Mouse (Mus musculus): Measurements from ENCODE around the gene Tfdp1. TPM values are rescaled to one million over a fixed set of nuclear protein-coding genes. Genes with fewer than 3 reads are reported as not detected.

Tfdp1 gene
- polyA plus RNA-seq, 1 experiment from 2014 or later, result 130 TPM

DNA sequence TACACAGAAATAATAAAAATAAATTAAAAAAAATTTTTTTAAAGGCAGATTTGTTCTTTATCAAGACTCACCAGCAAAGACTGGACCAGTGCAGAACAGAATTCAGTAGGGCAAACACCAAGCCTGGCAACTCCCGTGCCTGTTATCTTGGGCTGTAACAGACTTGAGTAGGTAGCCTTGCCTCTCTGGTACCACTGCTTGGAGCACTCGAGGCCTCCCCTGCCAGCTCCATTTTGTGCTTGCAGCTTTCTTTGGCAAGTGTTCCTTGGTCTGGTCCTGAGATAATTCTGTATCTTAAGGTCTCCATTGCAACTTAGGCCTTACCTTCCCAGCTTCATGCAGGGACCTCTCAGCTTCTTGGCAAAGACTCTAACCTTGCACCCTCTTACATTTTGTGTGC lies 3.8 kb downstream of the Tfdp1 start:
- no peak for ATAC-seq
- 78% methylated on average over 2 of the region's 2 CpGs for WGBS
- Histone ChIP-seq H3K4me1 (replicated peaks; ENCODE audit: control insufficient read depth, insufficient read depth, low read length) (peaks cover 21% of the 10 kb centered on the region), H3K9ac (replicated peaks; ENCODE audit: low read depth, low read length) (no peak overlapping the region), H3K4me3 (replicated peaks; ENCODE audit: low read length) (no peak overlapping the region), H3K27me3 (replicated peaks; ENCODE audit: control insufficient read depth, insufficient read depth, low read length) (no peaks in the 10 kb centered on the region), H3K36me3 (ENCODE audit: control insufficient read depth, insufficient read depth) (peaks cover 20% of the 10 kb centered on the region), H3K27ac (ENCODE audit: low read length) (no peak overlapping the region), H3K4me2 (ENCODE audit: low read length) (no peak overlapping the region), H3K9me3 (ENCODE audit: control insufficient read depth, low read length) (no peaks in the 10 kb centered on the region)

GRCm38 (mm10) chr8:13343134-13343533 lies 4.6 kb downstream of the Tfdp1 start:
- no peak overlapping the region for H3K4me2 ChIP-seq (ENCODE audit: low read length)
- H3K9me3 ChIP-seq (ENCODE audit: control insufficient read depth, low read length), result no peaks in the 10 kb centered on the region
- peaks cover 18% of the 10 kb centered on the region for H3K4me1 ChIP-seq (replicated peaks; ENCODE audit: control insufficient read depth, insufficient read depth, low read length)
- H3K4me3 ChIP-seq (replicated peaks; ENCODE audit: low read length), result no peak overlapping the region
- H3K27ac ChIP-seq (ENCODE audit: low read length), result no peak overlapping the region
- H3K9ac ChIP-seq (replicated peaks; ENCODE audit: low read depth, low read length), result no peak overlapping the region
- no peak for ATAC-seq
- peaks cover 27% of the 10 kb centered on the region for H3K36me3 ChIP-seq (ENCODE audit: control insufficient read depth, insufficient read depth)
- H3K27me3 ChIP-seq (replicated peaks; ENCODE audit: control insufficient read depth, insufficient read depth, low read length), result no peaks in the 10 kb centered on the region
- WGBS, result 96% methylated on average over 4 of the region's 4 CpGs

DNA sequence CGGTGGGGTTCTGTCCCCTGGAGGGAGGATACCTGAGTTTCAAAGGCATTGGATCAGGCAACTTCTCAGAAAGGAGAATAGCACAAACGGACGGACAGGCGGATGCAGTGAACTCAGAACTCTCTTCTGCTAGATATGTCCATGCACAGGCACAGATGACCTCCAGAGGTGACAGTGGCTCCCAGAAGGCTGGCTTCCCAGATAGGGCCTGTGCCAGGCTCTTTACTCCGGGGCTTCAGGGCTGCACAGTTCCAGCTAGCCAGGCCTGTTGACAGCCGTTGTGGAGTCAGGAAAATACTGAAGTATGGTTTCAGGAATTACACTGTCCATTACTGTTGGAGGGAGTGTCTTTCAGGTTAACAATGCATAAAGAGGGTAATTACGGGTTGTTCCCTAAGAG lies 11.5 kb downstream of the Tfdp1 start:
- no peaks in the 10 kb centered on the region for H3K9me3 ChIP-seq (ENCODE audit: control insufficient read depth, low read length)
- 90% methylated on average over 7 of the region's 7 CpGs for WGBS

GRCm38 (mm10) chr8:13351593-13351992 lies 13.0 kb downstream of the Tfdp1 start:
- H3K4me3 ChIP-seq (replicated peaks; ENCODE audit: low read length), result no peak overlapping the region
- WGBS, result 90% methylated on average over 5 of the region's 5 CpGs
- no peak overlapping the region for H3K27ac ChIP-seq (ENCODE audit: low read length)
- peaks cover 31% of the 10 kb centered on the region for H3K36me3 ChIP-seq (ENCODE audit: control insufficient read depth, insufficient read depth)
- H3K4me2 ChIP-seq (ENCODE audit: low read length), result no peak overlapping the region
- H3K27me3 ChIP-seq (replicated peaks; ENCODE audit: control insufficient read depth, insufficient read depth, low read length), result no peaks in the 10 kb centered on the region
- H3K4me1 ChIP-seq (replicated peaks; ENCODE audit: control insufficient read depth, insufficient read depth, low read length), result no peaks in the 10 kb centered on the region
- no peaks in the 10 kb centered on the region for H3K9me3 ChIP-seq (ENCODE audit: control insufficient read depth, low read length)
- no peak for ATAC-seq
- H3K9ac ChIP-seq (replicated peaks; ENCODE audit: low read depth, low read length), result no peak overlapping the region

More for the DNA sequence above, 11.5 kb downstream of the Tfdp1 start:
- H3K27ac ChIP-seq (ENCODE audit: low read length), result no peak overlapping the region
- no peak overlapping the region for H3K4me3 ChIP-seq (replicated peaks; ENCODE audit: low read length)
- no peaks in the 10 kb centered on the region for H3K4me1 ChIP-seq (replicated peaks; ENCODE audit: control insufficient read depth, insufficient read depth, low read length)
- no peak for ATAC-seq
- no peak overlapping the region for H3K4me2 ChIP-seq (ENCODE audit: low read length)
- no peak overlapping the region for H3K9ac ChIP-seq (replicated peaks; ENCODE audit: low read depth, low read length)
- H3K27me3 ChIP-seq (replicated peaks; ENCODE audit: control insufficient read depth, insufficient read depth, low read length), result no peaks in the 10 kb centered on the region
- peaks cover 31% of the 10 kb centered on the region for H3K36me3 ChIP-seq (ENCODE audit: control insufficient read depth, insufficient read depth)

- no peaks in the 10 kb centered on the region for H3K9me3 ChIP-seq (ENCODE audit: control insufficient read depth, low read length)
- no peak overlapping the region for H3K27ac ChIP-seq (ENCODE audit: low read length)
- H3K27me3 ChIP-seq (replicated peaks; ENCODE audit: control insufficient read depth, insufficient read depth, low read length), result no peaks in the 10 kb centered on the region
- H3K4me1 ChIP-seq (replicated peaks; ENCODE audit: control insufficient read depth, insufficient read depth, low read length), result no peaks in the 10 kb centered on the region
- peaks cover 26% of the 10 kb centered on the region for H3K36me3 ChIP-seq (ENCODE audit: control insufficient read depth, insufficient read depth)
- no peak overlapping the region for H3K4me3 ChIP-seq (replicated peaks; ENCODE audit: low read length)
- no peak for ATAC-seq
- 92% methylated on average over 8 of the region's 8 CpGs for WGBS
- no peak overlapping the region for H3K9ac ChIP-seq (replicated peaks; ENCODE audit: low read depth, low read length)
- H3K4me2 ChIP-seq (ENCODE audit: low read length), result no peak overlapping the region
Observed at GRCm38 (mm10) chr8:13352601-13353000, 14.1 kb downstream of the Tfdp1 start.

DNA sequence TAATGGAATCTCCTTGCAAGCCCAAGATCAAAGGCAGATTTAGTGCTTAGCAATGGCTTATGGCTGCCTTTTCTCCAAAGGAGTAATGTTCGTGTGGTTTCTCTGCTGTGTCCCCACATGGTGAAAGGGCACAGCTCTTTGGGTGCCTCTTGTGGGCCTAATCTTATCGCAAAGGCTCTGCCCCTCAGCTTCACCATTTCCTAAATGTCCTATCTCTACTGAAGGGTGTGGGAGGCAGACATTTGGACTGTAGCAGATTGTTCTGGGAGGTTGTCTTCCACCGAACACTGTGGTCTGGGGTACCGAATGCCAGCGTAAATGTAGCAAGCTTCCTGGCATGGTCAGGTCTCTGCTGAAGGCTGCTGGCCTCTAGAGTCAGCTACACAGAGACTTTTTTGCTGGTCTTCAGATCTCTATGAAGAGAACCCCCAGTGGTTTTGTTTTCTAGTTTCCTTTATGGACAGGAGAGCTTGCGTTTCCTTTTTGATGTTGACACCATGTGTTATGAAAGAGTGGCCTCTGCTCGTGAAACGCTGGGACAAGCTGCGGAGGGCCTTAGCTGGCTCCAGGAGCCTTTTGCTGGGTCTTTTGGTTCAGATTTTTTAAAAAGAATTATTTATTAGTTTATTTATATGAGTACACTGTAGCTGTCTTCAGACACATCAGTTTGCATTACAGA lies 14.7 kb downstream of the Tfdp1 start:
- Histone ChIP-seq H3K9me3 (ENCODE audit: control insufficient read depth, low read length) (no peaks in the 10 kb centered on the region), H3K36me3 (ENCODE audit: control insufficient read depth, insufficient read depth) (peaks cover 20% of the 10 kb centered on the region), H3K27ac (ENCODE audit: low read length) (no peak overlapping the region), H3K4me1 (replicated peaks; ENCODE audit: control insufficient read depth, insufficient read depth, low read length) (no peaks in the 10 kb centered on the region), H3K4me2 (ENCODE audit: low read length) (no peak overlapping the region), H3K27me3 (replicated peaks; ENCODE audit: control insufficient read depth, insufficient read depth, low read length) (no peaks in the 10 kb centered on the region), H3K9ac (replicated peaks; ENCODE audit: low read depth, low read length) (no peak overlapping the region), H3K4me3 (replicated peaks; ENCODE audit: low read length) (no peak overlapping the region)
- 83% methylated on average over 9 of the region's 9 CpGs for WGBS
- ATAC-seq, result no peak

DNA sequence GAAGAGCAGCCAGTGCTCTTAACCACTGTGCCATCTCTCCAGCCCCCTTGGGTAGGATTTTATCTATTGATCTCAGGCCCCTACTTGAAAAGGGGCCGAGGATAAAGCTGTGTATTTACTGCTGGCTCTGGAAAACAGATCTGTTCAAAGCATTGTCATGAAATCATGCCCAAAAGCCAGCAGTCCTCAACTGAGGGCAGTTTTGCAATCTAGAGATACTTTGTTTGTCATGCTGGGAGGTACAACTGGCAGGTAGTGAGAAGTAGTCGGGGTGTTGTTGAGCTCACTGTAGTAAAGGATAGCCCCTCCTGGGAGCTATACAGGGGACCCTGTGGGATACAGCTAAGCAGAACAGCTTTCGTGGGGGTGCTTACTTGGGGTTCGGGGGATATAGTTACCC lies 15.3 kb downstream of the Tfdp1 start:
- Histone ChIP-seq H3K4me3 (replicated peaks; ENCODE audit: low read length) (no peak overlapping the region), H3K36me3 (ENCODE audit: control insufficient read depth, insufficient read depth) (peaks cover 20% of the 10 kb centered on the region), H3K4me2 (ENCODE audit: low read length) (no peak overlapping the region), H3K4me1 (replicated peaks; ENCODE audit: control insufficient read depth, insufficient read depth, low read length) (no peaks in the 10 kb centered on the region), H3K27me3 (replicated peaks; ENCODE audit: control insufficient read depth, insufficient read depth, low read length) (no peaks in the 10 kb centered on the region), H3K9me3 (ENCODE audit: control insufficient read depth, low read length) (no peaks in the 10 kb centered on the region), H3K27ac (ENCODE audit: low read length) (no peak overlapping the region), H3K9ac (replicated peaks; ENCODE audit: low read depth, low read length) (no peak overlapping the region)
- ATAC-seq, result no peak
- WGBS, result 81% methylated on average over 4 of the region's 4 CpGs

DNA sequence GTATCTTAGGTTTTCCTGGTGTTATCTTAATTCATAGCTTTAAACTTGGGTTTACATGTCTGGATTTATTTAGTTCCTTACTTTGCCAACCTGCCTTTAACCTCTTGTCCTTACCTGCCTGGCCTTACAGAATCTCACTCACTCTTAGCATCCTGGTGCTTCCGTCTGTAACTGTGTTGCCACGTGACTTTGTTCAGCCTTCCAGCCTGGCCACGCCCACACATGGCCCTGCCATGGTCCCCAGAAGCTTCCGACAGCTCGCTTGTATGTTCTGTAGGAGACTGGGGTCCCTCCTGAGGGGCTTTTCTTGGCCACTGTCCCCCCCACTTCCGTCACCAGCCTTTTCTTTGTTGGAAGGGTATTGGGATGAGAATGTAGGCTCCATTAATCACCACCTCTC lies 17.7 kb downstream of the Tfdp1 start:
- peaks cover 20% of the 10 kb centered on the region for H3K36me3 ChIP-seq (ENCODE audit: control insufficient read depth, insufficient read depth)
- no peaks in the 10 kb centered on the region for H3K9me3 ChIP-seq (ENCODE audit: control insufficient read depth, low read length)
- H3K4me3 ChIP-seq (replicated peaks; ENCODE audit: low read length), result no peak overlapping the region
- ATAC-seq, result no peak
- H3K27me3 ChIP-seq (replicated peaks; ENCODE audit: control insufficient read depth, insufficient read depth, low read length), result no peaks in the 10 kb centered on the region
- H3K4me2 ChIP-seq (ENCODE audit: low read length), result no peak overlapping the region
- 86% methylated on average over 6 of the region's 6 CpGs for WGBS
- H3K4me1 ChIP-seq (replicated peaks; ENCODE audit: control insufficient read depth, insufficient read depth, low read length), result no peaks in the 10 kb centered on the region
- H3K27ac ChIP-seq (ENCODE audit: low read length), result no peak overlapping the region
- no peak overlapping the region for H3K9ac ChIP-seq (replicated peaks; ENCODE audit: low read depth, low read length)

DNA sequence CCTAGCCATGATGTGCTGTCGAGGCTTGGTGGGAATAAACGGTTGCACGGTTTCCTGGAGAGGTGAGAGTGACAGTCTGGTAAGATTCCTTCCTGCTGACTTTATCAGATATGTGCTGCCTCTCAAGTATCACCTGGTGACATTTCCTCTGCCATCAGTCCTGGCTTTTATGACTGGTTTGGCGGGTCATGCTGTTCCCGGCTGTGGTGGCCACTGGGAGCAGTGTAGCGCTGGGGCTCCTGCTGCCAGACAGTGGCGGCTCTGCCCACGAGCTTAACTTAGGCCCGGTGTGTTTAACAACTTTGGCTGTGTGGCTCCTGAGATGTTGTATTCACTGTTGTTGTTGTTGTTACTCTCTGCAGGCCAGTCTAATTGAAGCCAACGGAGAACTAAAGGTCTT lies 18.1 kb downstream of the Tfdp1 start:
- Histone ChIP-seq H3K9me3 (ENCODE audit: control insufficient read depth, low read length) (no peaks in the 10 kb centered on the region), H3K4me1 (replicated peaks; ENCODE audit: control insufficient read depth, insufficient read depth, low read length) (no peaks in the 10 kb centered on the region), H3K4me3 (replicated peaks; ENCODE audit: low read length) (no peak overlapping the region), H3K4me2 (ENCODE audit: low read length) (no peak overlapping the region), H3K36me3 (ENCODE audit: control insufficient read depth, insufficient read depth) (peaks cover 23% of the 10 kb centered on the region), H3K27me3 (replicated peaks; ENCODE audit: control insufficient read depth, insufficient read depth, low read length) (no peaks in the 10 kb centered on the region), H3K27ac (ENCODE audit: low read length) (no peak overlapping the region), H3K9ac (replicated peaks; ENCODE audit: low read depth, low read length) (no peak overlapping the region)
- 82% methylated on average over 10 of the region's 10 CpGs for WGBS
- ATAC-seq, result no peak

DNA sequence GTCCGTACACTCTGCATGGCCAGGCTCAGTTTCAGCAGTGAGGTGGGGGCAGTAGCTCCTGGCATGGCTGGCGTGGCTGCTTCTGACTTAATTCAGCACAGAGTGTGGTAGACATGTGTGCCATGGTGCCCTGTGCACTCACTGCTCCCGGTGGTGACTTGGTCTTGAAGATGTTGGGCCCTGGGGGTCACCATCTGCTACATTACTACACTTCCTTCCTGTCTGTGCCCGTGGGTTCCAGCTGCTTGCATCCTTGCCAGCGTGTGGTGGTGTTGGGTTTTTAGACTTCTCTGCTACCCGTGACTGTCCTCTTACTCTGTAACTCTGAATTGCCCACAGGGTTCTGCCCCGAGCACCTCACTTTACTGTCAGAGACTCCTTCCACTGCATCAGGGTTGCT lies 21.7 kb downstream of the Tfdp1 start:
- H3K4me3 ChIP-seq (replicated peaks; ENCODE audit: low read length), result no peak overlapping the region
- no peak overlapping the region for H3K9ac ChIP-seq (replicated peaks; ENCODE audit: low read depth, low read length)
- no peaks in the 10 kb centered on the region for H3K4me1 ChIP-seq (replicated peaks; ENCODE audit: control insufficient read depth, insufficient read depth, low read length)
- no peaks in the 10 kb centered on the region for H3K9me3 ChIP-seq (ENCODE audit: control insufficient read depth, low read length)
- 95% methylated on average over 7 of the region's 7 CpGs for WGBS
- H3K36me3 ChIP-seq (ENCODE audit: control insufficient read depth, insufficient read depth), result peaks cover 37% of the 10 kb centered on the region
- H3K27ac ChIP-seq (ENCODE audit: low read length), result no peak overlapping the region
- no peaks in the 10 kb centered on the region for H3K27me3 ChIP-seq (replicated peaks; ENCODE audit: control insufficient read depth, insufficient read depth, low read length)
- ATAC-seq, result no peak
- H3K4me2 ChIP-seq (ENCODE audit: low read length), result no peak overlapping the region

Measured in forebrain, embryonic 16.5 days (tissue).